Mouse (Mus musculus) urinary bladder, postnatal 0 days (tissue): ENCODE data around the gene Jak3. TPM values are rescaled to one million over a fixed set of nuclear protein-coding genes. Genes with fewer than 3 reads are reported as not detected.

Experiments used
- microRNA-seq: library from miRNA; unstranded; fragments of <30 nt; microRNA quantifications from one replicate; pipeline ENCODE4, GENCODE M21; 2016
- polyA plus RNA-seq: library from polyadenylated mRNA; unstranded; fragments of >200 nt; fragmentation: Nextera tagmentation; extraction: Ambion mirVana; gene quantifications from 2 replicates; pipeline ENCODE4 v1.2.1, GENCODE M21; 2015

The Jak3 gene
- 5.7 and 6.5 TPM in 2 replicates for polyA plus RNA-seq

GRCm38 (mm10) chr8:71676020-71676741, at the start of gene Jak3:
Jak3 (plus strand) TSS chr8:71676296.

GRCm38 (mm10) chr8:71671549-71671965, 4.5 kb upstream of the Jak3 start, which contains the start of gene Unc13a:
Unc13a (minus strand) TSS chr8:71671757.

GRCm38 (mm10) chr8:71689028-71689427, 12.9 kb downstream of the Jak3 start, which contains the start of gene Insl3:
Insl3 (plus strand) TSS chr8:71689214.

GRCm38 (mm10) chr8:71701414-71702086, 25.5 kb downstream of the Jak3 start, which contains the start of gene B3gnt3:
B3gnt3 (minus strand) TSS chr8:71701789.

GRCm38 (mm10) chr8:71725122-71725924, 49.2 kb downstream of the Jak3 start, which contains the start of gene Fcho1:
Fcho1 (minus strand) TSS chr8:71725716.

Small RNAs within 50 kb of the gene (microRNA-seq; reads per million reads assigned to microRNA genes)
- not detected for gene Mir6769b

Other genes with a start within 250 kb of the Jak3 start
- gene Abhd8, start 212.6 kb upstream of the Jak3 start, polyA plus RNA-seq = 24.9 and 28.3 TPM in 2 replicates
- gene Mrpl34, start 211.3 kb upstream of the Jak3 start, polyA plus RNA-seq = 80.4 and 81.5 TPM in 2 replicates
- gene Dda1, start 207.1 kb upstream of the Jak3 start, polyA plus RNA-seq = 74.3 and 86.1 TPM in 2 replicates
- gene Ano8, start 190.3 kb upstream of the Jak3 start, polyA plus RNA-seq = 1.0 and 1.1 TPM in 2 replicates
- 9.3 and 9.9 TPM in 2 replicates for gene Gtpbp3, start 188.2 kb upstream of the Jak3 start, polyA plus RNA-seq
- 12.9 and 13.2 TPM in 2 replicates for gene Plvap, start 164.5 kb upstream of the Jak3 start, polyA plus RNA-seq
- 0.19 TPM in 1 of 2 replicates, not detected in the other for gene Ccdc194, start 150.6 kb upstream of the Jak3 start, polyA plus RNA-seq
- 48.3 and 59.8 TPM in 2 replicates for gene Bst2, start 138.8 kb upstream of the Jak3 start, polyA plus RNA-seq
- gene Mvb12a, start 133.4 kb upstream of the Jak3 start, polyA plus RNA-seq = 79.7 and 86.3 TPM in 2 replicates
- 0.57 and 0.63 TPM in 2 replicates for gene Tmem221, start 117.4 kb upstream of the Jak3 start, polyA plus RNA-seq
- gene Nxnl1, start 109.7 kb upstream of the Jak3 start, polyA plus RNA-seq = not detected in 2 replicates
- 17.5 and 21.1 TPM in 2 replicates for gene Slc27a1, start 107.4 kb upstream of the Jak3 start, polyA plus RNA-seq
- 222 and 225 TPM in 2 replicates for gene Pgls, start 84.1 kb upstream of the Jak3 start, polyA plus RNA-seq
- gene Fam129c, start 78.6 kb upstream of the Jak3 start, polyA plus RNA-seq = 0.71 and 1.7 TPM in 2 replicates
- 60.6 and 64.6 TPM in 2 replicates for gene Colgalt1, start 65.3 kb upstream of the Jak3 start, polyA plus RNA-seq
- 0.49 and 0.68 TPM in 2 replicates for gene Unc13a, start 4.5 kb upstream of the Jak3 start, polyA plus RNA-seq
- gene Insl3, start 12.9 kb downstream of the Jak3 start, polyA plus RNA-seq = 2.5 TPM in 2 replicates
- 4.4 TPM in 2 replicates for gene B3gnt3, start 25.5 kb downstream of the Jak3 start, polyA plus RNA-seq
- gene Fcho1, start 49.4 kb downstream of the Jak3 start, polyA plus RNA-seq = 0.59 and 1.7 TPM in 2 replicates
- gene Zfp709, start 205.7 kb downstream of the Jak3 start, polyA plus RNA-seq = 3.9 and 4.0 TPM in 2 replicates
- gene Zfp882, start 232.3 kb downstream of the Jak3 start, polyA plus RNA-seq = 1.2 and 1.8 TPM in 2 replicates
- gene Zfp617, start 232.3 kb downstream of the Jak3 start, polyA plus RNA-seq = 10.9 and 12.6 TPM in 2 replicates